Mouse (Mus musculus): ENCODE measurements around the gene Ntf3.

Gene Ntf3

GRCm38 (mm10) chr6:126159279-126160066, 7.2 kb downstream of the Ntf3 start:
- no peak for DNase-seq (ENCODE audit: low read depth, low spot score)

- DNase-seq (ENCODE audit: low read depth, low spot score) = no peak
Observed at GRCm38 (mm10) chr6:126155928-126156327, 10.8 kb downstream of the Ntf3 start.

DNA sequence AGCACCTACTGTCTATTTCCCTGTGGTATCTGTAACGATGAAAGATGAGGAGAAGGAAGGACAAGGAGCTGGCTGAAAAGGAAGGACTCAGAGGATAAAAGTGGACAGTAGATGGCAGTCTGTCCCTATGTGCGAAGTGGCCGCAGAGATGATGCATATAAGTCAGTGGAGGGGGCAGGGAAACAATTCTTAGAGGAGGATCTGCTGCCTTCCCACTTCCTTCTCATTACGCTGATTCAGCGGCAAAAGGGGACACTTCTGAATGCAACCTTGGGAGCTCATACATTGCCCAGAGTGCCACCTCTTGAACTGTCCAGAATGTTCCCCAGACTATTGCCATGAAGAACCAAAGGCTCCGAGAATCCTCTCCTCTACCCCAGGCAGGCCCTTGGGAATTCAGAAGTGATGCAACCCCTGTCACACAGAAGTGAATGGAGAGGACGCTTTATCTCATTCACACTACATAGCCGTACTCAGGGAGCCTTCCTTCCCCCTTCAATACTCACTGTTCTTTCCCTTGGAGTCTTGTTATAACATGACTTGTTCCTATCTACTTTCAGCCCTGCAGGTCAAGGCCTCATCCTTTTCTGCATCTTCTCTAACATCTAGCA, 12.2 kb downstream of the Ntf3 start:
- DNase-seq (ENCODE audit: low read depth, low spot score) = peak; percentile 65

- no peak for DNase-seq (ENCODE audit: low read depth, low spot score)
Observed at GRCm38 (mm10) chr6:126153154-126153553, 13.6 kb downstream of the Ntf3 start.

- DNase-seq (ENCODE audit: low read depth, low spot score) = no peak
Observed at GRCm38 (mm10) chr6:126143659-126144058, 23.1 kb downstream of the Ntf3 start.

GRCm38 (mm10) chr6:126142741-126143140, 24.0 kb downstream of the Ntf3 start:
- DNase-seq (ENCODE audit: low read depth, low spot score) = no peak

GRCm38 (mm10) chr6:126142021-126142554, 24.6 kb downstream of the Ntf3 start:
- no peak for DNase-seq (ENCODE audit: low read depth, low spot score)

DNA sequence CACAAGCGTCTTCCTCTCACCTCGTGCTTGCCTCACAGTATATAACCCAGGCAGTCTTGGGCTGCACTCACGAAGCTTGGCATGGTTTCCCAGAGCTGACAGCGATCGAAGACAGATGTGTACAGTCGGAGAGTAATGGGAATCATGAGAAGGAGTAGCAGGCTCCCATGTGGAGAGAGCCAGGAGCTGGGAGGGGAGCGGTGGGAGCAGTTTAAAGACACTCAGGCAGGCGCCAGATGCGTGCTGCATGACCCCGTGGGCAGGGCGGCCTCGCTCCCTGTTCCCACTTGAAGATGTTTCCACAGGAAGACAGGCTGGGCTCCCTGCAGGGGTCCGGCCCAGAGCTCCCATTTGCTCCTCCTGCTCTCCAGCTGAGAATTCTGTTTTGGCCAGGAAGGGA, 25.2 kb downstream of the Ntf3 start:
- DNase-seq (ENCODE audit: low read depth, low spot score) = no peak

- DNase-seq (ENCODE audit: low read depth, low spot score) = no peak
Observed at GRCm38 (mm10) chr6:126140961-126141360, 25.7 kb downstream of the Ntf3 start.

DNA sequence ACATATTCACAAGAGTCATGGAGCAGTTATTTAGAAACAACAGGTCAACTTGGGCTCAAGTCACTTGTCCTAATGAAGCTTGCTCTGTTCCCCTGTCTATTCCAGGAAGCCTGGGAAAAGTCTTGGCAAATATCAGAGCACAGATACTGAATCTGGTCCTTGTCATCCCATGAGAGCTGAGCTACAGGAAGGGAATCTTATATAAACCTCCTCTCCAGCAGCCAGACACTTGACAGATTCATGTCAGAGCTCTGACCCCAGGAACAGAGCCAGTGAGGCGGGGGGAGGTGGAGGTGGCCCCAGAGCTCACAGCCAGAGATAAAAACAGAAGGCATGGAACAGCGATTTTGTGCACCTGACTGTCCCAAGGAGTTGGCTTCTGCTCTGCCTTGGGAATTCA, 26.3 kb downstream of the Ntf3 start:
- DNase-seq (ENCODE audit: low read depth, low spot score) = no peak

GRCm38 (mm10) chr6:126134155-126134906, 32.4 kb downstream of the Ntf3 start:
- no peak for DNase-seq (ENCODE audit: low read depth, low spot score)

DNA sequence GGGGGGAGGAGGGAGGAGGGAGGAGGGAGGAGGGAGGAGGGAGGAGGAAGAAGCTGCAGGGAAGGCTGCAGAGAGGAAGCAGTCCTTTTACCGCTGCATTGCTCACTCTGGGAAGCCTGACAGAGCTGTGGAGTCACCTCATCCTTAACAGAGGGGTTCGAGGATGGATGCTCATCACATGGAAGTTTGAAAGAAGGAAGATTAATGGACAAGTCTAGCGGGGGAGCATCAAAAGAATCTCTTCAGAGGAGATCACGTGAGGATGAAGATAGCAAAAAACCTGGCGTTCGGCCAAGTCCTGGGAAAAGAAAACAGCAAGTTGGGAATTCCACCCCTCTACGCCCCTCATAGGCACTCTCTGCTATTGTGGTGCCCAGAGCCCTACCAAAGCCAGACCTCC, 38.5 kb downstream of the Ntf3 start:
- DNase-seq (ENCODE audit: low read depth, low spot score) = no peak

GRCm38 (mm10) chr6:126118247-126118646, 48.5 kb downstream of the Ntf3 start:
- DNase-seq (ENCODE audit: low read depth, low spot score) = no peak

- DNase-seq (ENCODE audit: low read depth, low spot score) = peak; percentile 32
Observed at GRCm38 (mm10) chr6:126117191-126117590, 49.5 kb downstream of the Ntf3 start.

- DNase-seq (ENCODE audit: low read depth, low spot score) = no peak
Observed at GRCm38 (mm10) chr6:126114934-126115633, 51.6 kb downstream of the Ntf3 start.

DNA sequence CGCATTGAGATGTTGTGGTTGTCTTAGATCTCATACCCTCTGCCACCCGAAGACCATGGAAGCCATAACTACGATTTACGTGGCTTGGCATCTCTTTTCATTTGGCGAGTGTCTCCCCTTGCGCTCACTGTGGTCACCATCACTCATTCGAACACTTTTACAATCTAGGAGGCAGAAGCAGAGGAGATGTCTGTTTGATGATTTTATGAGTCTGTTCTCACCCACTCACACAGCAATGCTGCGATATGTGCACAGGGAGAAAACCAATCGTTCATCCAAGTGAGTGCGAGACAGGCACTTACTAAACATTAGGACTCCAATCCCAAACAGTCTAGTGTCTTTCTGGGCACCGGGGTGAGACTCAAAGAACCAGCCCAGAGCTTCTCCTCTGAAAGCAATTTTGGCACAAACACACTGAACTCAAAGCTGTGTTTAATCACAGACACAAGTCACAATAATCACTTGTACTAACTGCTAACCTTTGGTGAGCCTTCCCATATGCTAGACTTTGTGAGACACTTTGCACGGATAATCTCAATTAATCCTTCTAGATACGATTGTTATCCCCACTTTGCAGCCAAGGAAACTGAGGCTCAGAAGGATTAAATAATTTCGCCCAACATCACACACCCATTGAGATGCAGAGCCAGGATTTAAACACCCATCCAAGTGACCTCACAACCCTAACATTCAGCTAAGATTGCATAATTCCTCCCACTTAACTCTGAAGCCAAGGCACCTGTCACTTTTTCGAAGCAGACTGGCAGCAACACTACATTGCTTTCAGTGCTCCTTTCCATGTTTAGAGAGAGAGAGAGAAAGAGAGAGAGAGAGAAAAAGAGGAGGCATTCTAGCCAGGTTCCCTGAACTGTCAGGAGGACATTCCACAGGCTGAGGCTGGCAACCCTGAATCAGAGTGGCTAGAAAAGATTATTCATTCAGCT, 55.5 kb downstream of the Ntf3 start:
- DNase-seq (ENCODE audit: low read depth, low spot score) = no peak

DNA sequence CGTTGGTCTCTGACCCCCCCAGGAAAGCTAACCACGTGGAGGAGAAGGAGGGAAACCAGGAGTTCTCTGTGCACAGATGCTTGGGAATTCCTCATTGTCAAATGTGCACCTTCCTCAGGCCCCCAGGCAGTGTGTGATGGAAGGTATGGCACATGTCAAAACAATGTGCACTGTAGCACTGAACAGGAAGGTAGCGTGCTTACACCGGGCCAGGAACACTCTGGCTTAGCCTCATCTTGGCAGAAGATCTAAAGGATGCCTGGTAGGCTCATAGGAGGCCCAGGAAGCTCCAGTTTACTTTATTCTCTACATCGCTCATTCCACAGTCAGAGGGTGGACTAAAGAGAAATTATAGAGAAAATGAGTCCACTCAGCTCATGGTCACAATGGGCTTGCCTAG, 57.5 kb downstream of the Ntf3 start:
- DNase-seq (ENCODE audit: low read depth, low spot score) = no peak

DNA sequence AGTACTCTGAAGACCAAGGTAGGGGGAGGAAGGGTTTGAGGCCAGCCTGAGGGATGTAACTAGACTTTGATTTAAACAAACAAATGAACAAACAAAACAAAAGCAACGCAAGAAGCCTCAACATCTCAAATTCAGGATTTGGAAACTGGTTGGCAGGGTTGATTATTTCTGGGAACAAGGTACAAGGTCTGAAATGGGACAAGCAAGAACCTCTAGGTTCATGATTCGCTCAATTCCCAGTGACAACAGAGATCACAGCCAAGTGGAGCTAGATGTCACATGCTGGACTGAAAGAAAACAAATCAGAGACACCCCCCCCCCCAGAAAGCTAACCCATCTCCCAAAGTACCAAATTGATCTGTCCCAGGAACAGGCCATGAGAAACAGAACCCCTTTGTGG, 57.9 kb downstream of the Ntf3 start:
- DNase-seq (ENCODE audit: low read depth, low spot score) = no peak

DNA sequence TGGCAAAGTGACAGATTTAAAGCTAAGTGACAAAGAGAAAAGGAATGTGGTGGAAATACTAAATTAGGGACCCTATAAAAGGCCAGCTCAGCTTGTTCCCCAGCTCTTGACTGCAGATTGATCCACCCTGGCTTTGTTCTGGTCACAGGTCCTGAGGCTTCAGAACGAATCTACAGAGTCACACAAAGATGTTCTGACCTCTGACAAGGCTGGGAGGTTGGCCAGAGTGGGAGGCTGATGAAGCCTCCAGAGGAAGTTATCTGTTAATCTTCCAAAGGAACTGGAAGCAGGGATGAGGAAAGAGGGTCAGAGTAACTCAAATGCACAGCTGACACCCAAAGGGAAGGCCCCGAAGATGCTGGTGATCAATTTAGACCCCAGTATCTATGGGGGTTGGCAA, 59.3 kb downstream of the Ntf3 start:
- DNase-seq (ENCODE audit: low read depth, low spot score) = no peak

GRCm38 (mm10) chr6:126106798-126107173, 59.9 kb downstream of the Ntf3 start:
- no peak for DNase-seq (ENCODE audit: low read depth, low spot score)

All from 3T3-L1 (cell line).